9 mouse cellular contexts compared by ENCODE assay signal in genomic region chr14:58607734-58608133, GRCm38 (mm10).
DNase-seq lines count a peak whose midpoint lies in the region; ATAC-seq and TF ChIP-seq lines count a peak whose summit lies in the region.
"Had no signal": no experiment of that assay in that cellular context is flagged by ENCODE, and none has a peak within 500 bp of the region (broad histone marks: within the 10 kb centered on the region; RNA-seq: fewer than 3 reads in every experiment).

No protein-coding gene starts in this region.

- ATAC-seq in limb, embryonic 15.5 days (ENCODE audit: insufficient number of reproducible peaks, low FRiP score, low TSS enrichment, low read depth): 0 out of 2 replicates have a peak, but pooled peaks have one; percentile 24
- ATAC-seq in hindbrain, embryonic 16.5 days: no peak

- no peaks in the 10 kb centered on the region for H3K27me3 ChIP-seq in heart, adult 2 months (ENCODE audit: control insufficient read depth, insufficient read depth, low read length)
- H3K27me3 ChIP-seq in limb, embryonic 15.5 days: no peaks in the 10 kb centered on the region
- no peaks in the 10 kb centered on the region for H3K27me3 ChIP-seq in hindbrain, embryonic 16.5 days (replicated peaks; ENCODE audit: control insufficient read depth, insufficient read depth, low read length)
- H3K27me3 ChIP-seq: embryonic facial prominence, embryonic 13.5 days had no signal

- no peak for TF ChIP-seq CTCF in heart, adult 2 months (IDR thresholded peaks at IDR 0.05)

- no peak overlapping the region for H3K27ac ChIP-seq in heart, adult 2 months
- peak overlapping the region; percentile 8; the same call in 1 of the 2 replicates for H3K27ac ChIP-seq in limb, embryonic 15.5 days
- H3K27ac ChIP-seq in hindbrain, embryonic 16.5 days (ENCODE audit: low read depth, low read length): no peak overlapping the region
- H3K27ac ChIP-seq: embryonic facial prominence, embryonic 13.5 days; kidney, postnatal 0 days had no signal

- H3K9me3 ChIP-seq in limb, embryonic 15.5 days: no peaks in the 10 kb centered on the region
- no peaks in the 10 kb centered on the region for H3K9me3 ChIP-seq in hindbrain, embryonic 16.5 days (ENCODE audit: control insufficient read depth, low read length)
- H3K9me3 ChIP-seq: embryonic facial prominence, embryonic 13.5 days had no signal

- no peak for TF ChIP-seq EP300 in heart, adult 2 months (IDR thresholded peaks at IDR 0.05; ENCODE audit: insufficient read depth, low read depth, low read length)

- H3K36me3 ChIP-seq in heart, adult 2 months (ENCODE audit: control insufficient read depth, insufficient read depth, low read length): no peaks in the 10 kb centered on the region
- H3K36me3 ChIP-seq in limb, embryonic 15.5 days: no peaks in the 10 kb centered on the region
- no peaks in the 10 kb centered on the region for H3K36me3 ChIP-seq in hindbrain, embryonic 16.5 days (ENCODE audit: control insufficient read depth, insufficient read depth, low read length)
- H3K36me3 ChIP-seq: embryonic facial prominence, embryonic 13.5 days had no signal

- no peaks in the 10 kb centered on the region for H3K4me1 ChIP-seq in heart, adult 2 months (ENCODE audit: control insufficient read depth, insufficient read depth, low read length)
- peaks cover 12% of the 10 kb centered on the region; the same call in 1 of the 2 replicates for H3K4me1 ChIP-seq in limb, embryonic 15.5 days
- no peaks in the 10 kb centered on the region for H3K4me1 ChIP-seq in hindbrain, embryonic 16.5 days (ENCODE audit: control insufficient read depth, insufficient read depth, low read depth, low read length)
- H3K4me1 ChIP-seq: embryonic facial prominence, embryonic 13.5 days had no signal

- H3K4me2 ChIP-seq in limb, embryonic 15.5 days: no peak overlapping the region
- H3K4me2 ChIP-seq in hindbrain, embryonic 16.5 days (ENCODE audit: low read length): no peak overlapping the region
- H3K4me2 ChIP-seq: embryonic facial prominence, embryonic 13.5 days had no signal

- no peak overlapping the region for H3K9ac ChIP-seq in heart, adult 2 months (ENCODE audit: low read depth, low read length)
- no peak overlapping the region for H3K9ac ChIP-seq in limb, embryonic 15.5 days
- H3K9ac ChIP-seq in hindbrain, embryonic 16.5 days (ENCODE audit: low read depth, low read length): no peak overlapping the region
- H3K9ac ChIP-seq: embryonic facial prominence, embryonic 13.5 days had no signal

- intact Hi-C loops in heart, adult 2 months (cut with DNase I): loop anchor here (10.0 kb wide), 1 partner anchor 573 kb away; no protein-coding TSS in a partner anchor

- 30% methylated on average over 2 of the region's 2 CpGs for WGBS in heart, adult 2 months
- 34% methylated on average over 2 of the region's 2 CpGs for WGBS in limb, embryonic 15.5 days
- WGBS in hindbrain, embryonic 16.5 days: 66% methylated on average over 2 of the region's 2 CpGs

- peak; percentile 74 for DNase-seq in Muller cell, postnatal 12 days (ENCODE audit: inconsistent ontology term)
- DNase-seq in adrenal gland, adult 2 months: peak; percentile 56
- DNase-seq in heart, adult 2 months: peak; percentile 27 to 42
- DNase-seq in urinary bladder, postnatal 36 days (ENCODE audit: low spot score in 2 of 2): no peak
- no peak for DNase-seq in embryo, embryonic 9.5 days (ENCODE audit: extremely low spot score)

- no peaks in the 10 kb centered on the region for H3K79me2 ChIP-seq in heart, adult 2 months (replicated peaks; ENCODE audit: control insufficient read depth, insufficient read depth, low read length)

- TF ChIP-seq POLR2A in heart, adult 2 months (IDR thresholded peaks at IDR 0.05; ENCODE audit: insufficient read depth, low read depth, low read length): no peak

- H3K4me3 ChIP-seq in heart, adult 2 months: no peak overlapping the region
- H3K4me3 ChIP-seq in limb, embryonic 15.5 days: no peak overlapping the region
- no peak overlapping the region for H3K4me3 ChIP-seq in hindbrain, embryonic 16.5 days (ENCODE audit: low read length)
- H3K4me3 ChIP-seq: embryonic facial prominence, embryonic 13.5 days had no signal

Comparison
In these comparisons a context has a peak if more than half of its experiments do, and no peak if none do; other contexts are left out.
1. DNase-seq: peak in Muller cell, postnatal 12 days (single experiment), adrenal gland, adult 2 months (single experiment) and heart, adult 2 months (2 of 2); none in urinary bladder, postnatal 36 days (0 of 2) and embryo, embryonic 9.5 days (single experiment).